Mouse (Mus musculus) B cell, adult 2 months (primary cell): ENCODE data around the gene A230050P20Rik.

Experiments used
- DNase-seq, 2 experiments: peaks; one replicate each; pipeline ENCODE4 v3.0.0; 2022

The A230050P20Rik gene

GRCm38 (mm10) chr9:20875021-20875790 is 6.8 kb downstream of the A230050P20Rik start:
- no peak for DNase-seq

GRCm38 (mm10) chr9:20876318-20877117 is 8.1 kb downstream of the A230050P20Rik start:
- no peak for DNase-seq

GRCm38 (mm10) chr9:20877118-20878040 is 8.9 kb downstream of the A230050P20Rik start:
- DNase-seq, result no peak

- DNase-seq, result peak; percentile 98 to 99
These were observed 9.7 kb downstream of the A230050P20Rik start for GRCm38 (mm10) chr9:20878041-20878709.

- no peak for DNase-seq
These were observed 10.2 kb downstream of the A230050P20Rik start for GRCm38 (mm10) chr9:20878710-20879065.

GRCm38 (mm10) chr9:20879097-20879792 is 10.8 kb downstream of the A230050P20Rik start, which contains the start of gene Angptl6:
Gene Angptl6 (minus strand): TSS chr9:20879727.
- DNase-seq, result no peak

GRCm38 (mm10) chr9:20886563-20886962 is 18.1 kb downstream of the A230050P20Rik start:
- DNase-seq, result no peak

- no peak for DNase-seq
These were observed 18.7 kb downstream of the A230050P20Rik start for GRCm38 (mm10) chr9:20887191-20887590.

GRCm38 (mm10) chr9:20887704-20888385 is 19.4 kb downstream of the A230050P20Rik start, which contains the start of gene Ppan:
Gene Ppan (plus strand): TSS chr9:20888175.
- peak; percentile 90 to 91 for DNase-seq

- peak in 1 of 2 experiments; percentile 21 for DNase-seq
These were observed 19.9 kb downstream of the A230050P20Rik start for GRCm38 (mm10) chr9:20888386-20888765.

GRCm38 (mm10) chr9:20889185-20890141 is 21.0 kb downstream of the A230050P20Rik start:
- peak; percentile 57 to 62 for DNase-seq

GRCm38 (mm10) chr9:20890411-20890810 is 22.0 kb downstream of the A230050P20Rik start:
- no peak for DNase-seq

- no peak for DNase-seq
These were observed 23.1 kb downstream of the A230050P20Rik start for GRCm38 (mm10) chr9:20891339-20892103.

GRCm38 (mm10) chr9:20892104-20892653 is 23.7 kb downstream of the A230050P20Rik start:
- DNase-seq, result no peak

- DNase-seq, result no peak
These were observed 24.6 kb downstream of the A230050P20Rik start for GRCm38 (mm10) chr9:20893069-20893468.

- no peak for DNase-seq
These were observed 25.3 kb downstream of the A230050P20Rik start for GRCm38 (mm10) chr9:20893590-20894343.

GRCm38 (mm10) chr9:20894629-20895028 is 26.2 kb downstream of the A230050P20Rik start:
- DNase-seq, result no peak

GRCm38 (mm10) chr9:20895382-20895781 is 26.9 kb downstream of the A230050P20Rik start:
- DNase-seq, result no peak
